Mouse (Mus musculus) stomach, embryonic 16.5 days (tissue): ENCODE measurements around the gene Mfsd10. TPM values are rescaled to one million over a fixed set of nuclear protein-coding genes. Genes with fewer than 3 reads are reported as not detected.
"Not testable (repeated sequence)": the region's sequence is repeated elsewhere in the genome, so short reads cannot be mapped to it uniquely, and the experiment has no call there.

ENCODE experiments used
- ATAC-seq: fragments of 200-750 bp; cut with Nextera tagmentation; 2 replicates; pipeline ENCODE4 v1.8.0; 2017; ENCODE audit warnings: moderate number of reproducible peaks, moderate TSS enrichment; ENCODE audit not compliant: insufficient read depth, low FRiP score
- H3K27ac ChIP-seq: fragments of 300-500 bp; sonication (generic); 2 replicates; pipeline ENCODE4 v1.5.1; 2014; ENCODE audit warnings: low read length
- H3K27me3 ChIP-seq: fragments of 300-500 bp; sonication (generic); 2 replicates; pipeline ENCODE4 v1.6.1; 2014; ENCODE audit warnings: low read length, control low read depth, mixed read lengths; ENCODE audit not compliant: control insufficient read depth, insufficient read depth
- H3K36me3 ChIP-seq: fragments of 300-500 bp; sonication (generic); 2 replicates; pipeline ENCODE4 v1.6.1; 2014; ENCODE audit warnings: low read length; ENCODE audit not compliant: control insufficient read depth, insufficient read depth
- H3K4me1 ChIP-seq: fragments of 300-500 bp; sonication (generic); 2 replicates; pipeline ENCODE4 v1.6.1; 2014; ENCODE audit warnings: low read length, control low read depth, mixed read lengths; ENCODE audit not compliant: control insufficient read depth, insufficient read depth
- H3K4me2 ChIP-seq: fragments of 300-500 bp; sonication (generic); 2 replicates; pipeline ENCODE4 v1.6.1; 2014; ENCODE audit warnings: low read depth, low read length, mixed read lengths
- H3K4me3 ChIP-seq: fragments of 300-500 bp; sonication (generic); replicated peaks from 2 replicates; pipeline ENCODE4 v1.5.1; 2014; ENCODE audit warnings: mild to moderate bottlenecking, low read length
- H3K9ac ChIP-seq: fragments of 300-500 bp; sonication (generic); 2 replicates; pipeline ENCODE4 v1.6.1; 2014; ENCODE audit warnings: low read length
- H3K9me3 ChIP-seq: fragments of 300-500 bp; sonication (generic); replicated peaks from 2 replicates; pipeline ENCODE4 v1.6.1; 2016; ENCODE audit warnings: low read length, control low read depth; ENCODE audit not compliant: control insufficient read depth
- WGBS: fragments of 180-500 bp; shearing (Covaris S2); extraction: QIAGEN DNeasy Blood & Tissue Kit; methylation state at CpG from one replicate; pipeline ENCODE4 v1.1.7; 2014; 5-methylcytosine and 5-hydroxymethylcytosine counted together
- polyA plus RNA-seq: library from polyadenylated mRNA; unstranded; fragments of >200 nt; fragmentation: Nextera tagmentation; extraction: Ambion mirVana; gene quantifications from 2 replicates; pipeline ENCODE4 v1.2.1, GENCODE M21; 2015

Mfsd10 gene
- polyA plus RNA-seq, 1 experiment from 2014 or later, result 118 TPM

DNA sequence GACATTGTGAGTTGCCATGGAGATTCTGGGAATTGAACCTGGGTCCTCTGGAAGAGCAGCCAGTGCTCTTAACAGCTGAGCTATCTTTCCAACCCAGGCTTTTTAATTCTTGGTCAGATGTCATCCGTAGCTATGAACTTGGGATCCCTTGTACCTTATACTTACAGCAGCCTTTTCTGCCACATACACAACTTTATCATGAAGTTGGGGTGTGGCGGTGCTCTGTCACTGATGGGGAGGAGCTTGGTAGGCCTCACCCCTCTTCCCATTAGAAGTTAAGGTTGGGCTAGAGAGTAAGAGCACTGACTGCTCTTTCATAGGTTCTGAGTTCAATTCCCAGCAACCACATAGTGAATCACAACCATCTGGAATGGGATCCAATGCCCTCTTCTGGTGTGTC is 4.0 kb downstream of the Mfsd10 start:
- peaks cover 37% of the 10 kb centered on the region for H3K36me3 ChIP-seq
- H3K27me3 ChIP-seq, result no peaks in the 10 kb centered on the region
- no peak overlapping the region for H3K27ac ChIP-seq
- no peaks in the 10 kb centered on the region for H3K9me3 ChIP-seq
- WGBS, result 90% methylated on average over 2 of the region's 2 CpGs
- no peak overlapping the region for H3K9ac ChIP-seq
- H3K4me1 ChIP-seq, result peaks cover 13% of the 10 kb centered on the region
- H3K4me2 ChIP-seq, result no peak overlapping the region
- ATAC-seq, result no peak
- no peak overlapping the region for H3K4me3 ChIP-seq

DNA sequence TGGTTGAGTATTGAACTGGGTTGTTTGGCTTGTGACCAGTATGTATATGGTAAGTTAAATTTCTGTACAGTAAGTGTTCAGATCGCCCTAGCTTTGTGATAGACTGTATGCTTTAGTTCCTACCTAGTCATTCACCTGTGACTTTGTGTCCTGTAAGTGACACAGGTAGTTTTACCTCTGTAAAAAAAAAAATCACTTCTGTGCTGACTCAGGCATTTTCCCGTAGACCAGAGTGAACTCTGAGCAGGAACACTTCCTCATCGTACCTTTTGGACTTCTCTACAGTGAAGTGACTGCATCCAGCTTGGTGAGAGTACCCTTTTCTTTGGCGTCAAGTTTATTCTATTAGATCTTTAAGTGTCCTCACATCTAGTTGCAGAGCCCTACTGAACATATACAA is 27.0 kb downstream of the Mfsd10 start:
- no peaks in the 10 kb centered on the region for H3K9me3 ChIP-seq
- H3K4me1 ChIP-seq, result no peaks in the 10 kb centered on the region
- no peak overlapping the region for H3K4me3 ChIP-seq
- H3K4me2 ChIP-seq, result no peak overlapping the region
- no peak overlapping the region for H3K27ac ChIP-seq
- no peaks in the 10 kb centered on the region for H3K27me3 ChIP-seq
- peaks cover 25% of the 10 kb centered on the region for H3K36me3 ChIP-seq
- no peak overlapping the region for H3K9ac ChIP-seq
- no peak for ATAC-seq
- WGBS, result 79% methylated on average over 4 of the region's 4 CpGs

DNA sequence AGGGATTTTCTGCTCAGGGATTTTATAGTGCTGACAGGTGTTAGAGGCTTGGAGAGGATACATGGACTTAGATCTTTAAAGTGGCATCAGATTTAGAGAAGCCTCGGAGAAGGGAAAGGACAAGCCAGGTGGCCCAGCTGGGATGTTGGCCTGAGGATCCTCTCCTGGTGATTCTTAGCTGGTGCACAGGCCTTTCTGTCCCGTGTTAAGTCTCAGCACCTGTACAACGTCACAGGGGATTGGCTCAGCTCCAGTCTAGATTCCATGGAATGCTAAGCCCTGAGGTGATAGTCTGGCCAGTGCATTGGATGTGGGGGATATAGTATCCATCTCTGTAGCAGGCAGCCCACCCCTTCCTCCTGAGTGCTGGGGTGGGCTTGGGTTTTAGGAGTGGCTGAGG is 28.8 kb downstream of the Mfsd10 start:
- no peaks in the 10 kb centered on the region for H3K27me3 ChIP-seq
- 69% methylated on average over 3 of the region's 3 CpGs for WGBS
- H3K27ac ChIP-seq, result no peak overlapping the region
- no peaks in the 10 kb centered on the region for H3K4me1 ChIP-seq
- H3K4me3 ChIP-seq, result no peak overlapping the region
- H3K9me3 ChIP-seq, result no peaks in the 10 kb centered on the region
- H3K9ac ChIP-seq, result no peak overlapping the region
- no peak overlapping the region for H3K4me2 ChIP-seq
- H3K36me3 ChIP-seq, result peaks cover 29% of the 10 kb centered on the region
- no peak for ATAC-seq

DNA sequence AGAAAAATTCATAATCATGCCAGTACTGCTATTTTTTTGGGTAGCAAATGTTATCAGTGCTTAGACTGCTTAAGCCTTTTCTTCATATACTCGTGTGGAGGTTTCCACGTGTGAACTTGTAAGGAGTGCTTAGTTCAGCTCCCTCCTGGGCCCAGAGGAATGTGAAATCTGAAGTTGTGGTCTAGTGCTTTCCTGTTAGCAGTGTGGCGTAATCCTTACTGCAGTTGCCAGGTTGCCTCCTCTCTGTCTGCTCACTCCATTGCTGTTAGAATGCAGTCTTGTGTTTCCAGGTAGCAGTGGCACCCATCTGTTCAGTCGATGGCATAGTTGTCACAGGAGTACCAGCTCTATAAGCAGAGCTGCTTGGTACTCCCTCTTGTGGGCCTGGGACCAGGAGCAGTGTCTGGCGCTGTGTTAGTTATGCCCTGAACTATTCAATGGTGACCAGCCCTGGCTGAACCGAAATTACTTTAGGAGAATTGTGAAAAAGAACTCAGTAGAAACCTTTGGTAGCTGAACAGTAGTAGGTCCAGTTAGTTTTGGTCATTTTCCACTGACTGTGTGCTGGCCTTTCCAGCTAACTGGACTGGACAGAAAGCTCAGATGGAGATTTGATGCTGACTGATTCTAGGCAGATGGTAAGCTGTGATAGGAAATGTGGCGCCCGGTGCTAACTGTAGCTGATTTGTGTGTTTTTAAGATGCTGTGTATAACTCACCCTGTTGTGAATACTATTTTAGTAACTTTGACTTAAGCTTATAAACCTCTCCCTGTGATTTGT is 29.7 kb downstream of the Mfsd10 start:
- Histone ChIP-seq H3K4me2 (no peak overlapping the region), H3K27ac (no peak overlapping the region), H3K4me1 (no peaks in the 10 kb centered on the region), H3K9ac (no peak overlapping the region; the same call in 1 of the 2 replicates), H3K9me3 (no peaks in the 10 kb centered on the region), H3K27me3 (no peaks in the 10 kb centered on the region), H3K36me3 (peaks cover 29% of the 10 kb centered on the region), H3K4me3 (no peak overlapping the region)
- WGBS, result 85% methylated on average over 8 of the region's 8 CpGs
- ATAC-seq, result no peak

DNA sequence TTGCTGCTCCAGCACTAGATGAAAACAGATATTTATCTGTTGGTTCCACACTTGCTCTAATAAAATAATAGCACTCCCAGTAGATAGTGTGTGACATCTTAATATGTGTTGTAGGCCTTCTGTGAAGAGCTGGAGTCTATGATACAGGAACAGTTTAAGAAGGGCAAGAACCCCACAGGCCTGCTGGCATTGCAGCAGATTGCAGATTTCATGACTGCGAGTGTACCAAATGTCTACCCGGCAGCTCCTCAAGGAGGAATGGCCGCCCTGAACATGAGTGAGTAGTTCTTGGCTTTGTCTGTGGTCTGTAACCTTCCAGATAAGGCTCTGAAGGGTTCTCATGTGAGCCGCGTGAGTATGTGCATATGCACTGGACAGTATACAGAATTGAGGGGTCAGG is 32.4 kb downstream of the Mfsd10 start:
- no peaks in the 10 kb centered on the region for H3K4me1 ChIP-seq
- no peak for ATAC-seq
- H3K27ac ChIP-seq, result no peak overlapping the region
- no peak overlapping the region for H3K9ac ChIP-seq
- WGBS, result 91% methylated on average over 5 of the region's 5 CpGs
- no peak overlapping the region for H3K4me2 ChIP-seq
- no peaks in the 10 kb centered on the region for H3K27me3 ChIP-seq
- no peak overlapping the region for H3K4me3 ChIP-seq
- H3K36me3 ChIP-seq, result peaks cover 17% of the 10 kb centered on the region; the same call in 1 of the 2 replicates
- H3K9me3 ChIP-seq, result no peaks in the 10 kb centered on the region

DNA sequence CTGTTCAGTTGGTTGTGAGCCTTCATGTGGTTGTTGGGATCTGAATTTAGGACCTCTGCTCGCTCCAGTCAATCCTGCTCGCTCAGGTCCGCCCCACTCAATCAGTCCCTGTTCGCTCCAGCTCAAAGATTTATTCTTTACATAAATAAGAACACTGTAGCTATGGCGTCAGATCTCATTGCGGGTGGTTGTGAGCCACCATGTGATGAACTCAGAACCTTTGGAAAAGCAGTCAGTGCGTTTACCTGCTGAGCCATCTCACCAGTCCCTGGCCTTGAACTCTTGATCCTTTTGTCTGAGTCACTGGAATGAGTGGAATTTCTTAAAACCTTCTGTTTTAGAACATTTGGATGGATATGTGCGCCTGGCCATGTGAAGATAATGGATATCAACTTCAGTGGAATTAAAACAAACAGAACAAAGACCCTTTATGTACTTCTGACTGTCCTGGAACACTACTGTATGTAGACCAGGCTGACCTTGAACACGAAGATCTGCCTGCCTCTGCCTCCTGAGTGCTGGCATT is 43.7 kb downstream of the Mfsd10 start:
- peaks cover 12% of the 10 kb centered on the region; the same call in 1 of the 2 replicates for H3K4me1 ChIP-seq
- H3K36me3 ChIP-seq, result no peaks in the 10 kb centered on the region
- H3K9me3 ChIP-seq, result no peaks in the 10 kb centered on the region
- H3K27me3 ChIP-seq, result no peaks in the 10 kb centered on the region
- H3K4me2 ChIP-seq, result no peak overlapping the region
- WGBS, result 93% methylated on average over 9 of the region's 9 CpGs
- H3K27ac ChIP-seq, result no peak overlapping the region
- H3K9ac ChIP-seq, result no peak overlapping the region
- no peak for ATAC-seq
- no peak overlapping the region for H3K4me3 ChIP-seq

DNA sequence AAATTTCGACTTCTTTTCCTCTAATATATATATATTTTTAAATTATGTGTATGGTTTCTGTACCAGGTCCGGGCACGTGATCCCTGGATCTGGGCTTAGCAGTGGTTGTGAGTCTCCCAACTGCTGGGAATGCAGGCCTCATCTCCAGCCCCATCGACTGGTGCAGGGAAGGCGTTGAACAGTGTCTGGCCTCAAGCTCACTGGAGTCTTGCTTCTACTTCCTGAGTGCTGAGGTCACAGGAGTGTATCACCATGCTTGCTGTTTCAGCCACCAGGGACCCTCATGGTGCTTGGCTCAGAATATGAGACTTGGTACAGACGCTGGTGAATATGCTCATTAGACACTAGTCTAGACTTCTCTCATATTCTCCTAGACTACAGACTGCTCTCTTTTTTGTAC is 44.3 kb downstream of the Mfsd10 start:
- Histone ChIP-seq H3K4me2 (no peak overlapping the region), H3K4me3 (no peak overlapping the region), H3K36me3 (no peaks in the 10 kb centered on the region), H3K27me3 (no peaks in the 10 kb centered on the region), H3K9me3 (no peaks in the 10 kb centered on the region), H3K27ac (no peak overlapping the region), H3K9ac (no peak overlapping the region), H3K4me1 (peaks cover 12% of the 10 kb centered on the region; the same call in 1 of the 2 replicates)
- ATAC-seq, result no peak
- WGBS, result 93% methylated on average over 6 of the region's 6 CpGs

DNA sequence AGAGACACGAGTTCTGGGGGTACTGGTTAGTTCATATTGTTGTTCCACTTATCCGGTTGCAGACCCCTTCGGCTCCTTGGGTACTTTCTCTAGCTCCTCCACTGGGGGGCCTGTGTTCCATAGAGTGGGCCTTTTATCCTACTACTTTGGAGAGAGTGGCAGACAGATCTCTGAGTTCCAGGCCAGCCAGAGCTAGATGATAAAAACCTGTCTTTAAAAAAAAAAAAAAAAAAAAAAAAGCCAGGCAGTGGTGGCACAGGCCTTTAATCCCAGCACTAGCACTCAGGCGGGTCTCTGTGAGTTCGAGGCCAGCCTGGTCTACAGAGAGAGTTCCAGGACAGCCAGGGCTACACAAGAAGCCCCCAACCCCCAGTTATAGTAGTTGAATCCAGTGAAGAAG is 44.8 kb downstream of the Mfsd10 start:
- not testable (repeated sequence) for H3K4me3 ChIP-seq, H3K27me3 ChIP-seq, H3K27ac ChIP-seq, H3K4me2 ChIP-seq, H3K9me3 ChIP-seq, ATAC-seq, H3K9ac ChIP-seq, H3K36me3 ChIP-seq
- H3K4me1 ChIP-seq, result peaks cover 12% of the 10 kb centered on the region; the same call in 1 of the 2 replicates
- WGBS, result 92% methylated on average over 5 of the region's 5 CpGs

DNA sequence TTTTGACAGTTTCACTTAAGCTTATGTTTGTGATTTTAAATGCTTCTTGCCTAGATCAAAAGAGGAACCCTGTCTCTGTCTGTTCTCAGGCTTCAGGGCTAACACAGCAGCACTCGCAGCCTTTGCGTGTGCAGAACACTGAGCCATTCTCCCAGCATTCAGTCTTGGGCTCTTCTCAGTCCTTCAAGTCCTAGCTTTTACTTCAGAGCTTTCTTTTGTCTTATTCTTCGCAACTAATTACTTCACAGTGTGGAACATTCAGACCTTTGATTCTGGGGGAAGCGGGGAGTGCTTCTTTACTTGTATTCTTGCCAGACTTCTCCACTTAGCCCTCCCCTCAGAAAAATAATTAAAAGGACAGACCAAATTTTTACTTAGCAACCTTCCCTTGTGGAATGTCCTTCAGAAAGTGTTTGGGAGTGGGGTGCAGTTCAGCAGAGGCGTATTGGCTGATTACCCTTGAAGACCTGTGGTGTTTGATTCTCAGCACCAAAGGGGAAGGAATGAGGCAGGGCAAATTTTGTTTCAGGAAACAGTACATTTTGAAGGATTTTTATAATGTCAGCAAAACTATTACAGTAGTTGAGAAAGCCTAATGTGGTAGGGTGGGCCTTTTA is 45.5 kb downstream of the Mfsd10 start:
- H3K9ac ChIP-seq, result no peak overlapping the region
- no peak overlapping the region for H3K4me3 ChIP-seq
- H3K36me3 ChIP-seq, result no peaks in the 10 kb centered on the region
- no peaks in the 10 kb centered on the region for H3K9me3 ChIP-seq
- peaks cover 15% of the 10 kb centered on the region; the same call in 1 of the 2 replicates for H3K4me1 ChIP-seq
- WGBS, result 65% methylated on average over 5 of the region's 5 CpGs
- H3K27ac ChIP-seq, result no peak overlapping the region
- no peak for ATAC-seq
- H3K27me3 ChIP-seq, result no peaks in the 10 kb centered on the region
- H3K4me2 ChIP-seq, result no peak overlapping the region
